Mouse (Mus musculus) adrenal gland (tissue): Measurements from ENCODE around the gene Dmtf1.

Source experiments
- intact Hi-C: fragments of 180-260 bp; cut with DNase I; formaldehyde crosslinking; loops from one replicate; pipeline ENCODE4 v1.15.1; 2025

Gene Dmtf1

DNA sequence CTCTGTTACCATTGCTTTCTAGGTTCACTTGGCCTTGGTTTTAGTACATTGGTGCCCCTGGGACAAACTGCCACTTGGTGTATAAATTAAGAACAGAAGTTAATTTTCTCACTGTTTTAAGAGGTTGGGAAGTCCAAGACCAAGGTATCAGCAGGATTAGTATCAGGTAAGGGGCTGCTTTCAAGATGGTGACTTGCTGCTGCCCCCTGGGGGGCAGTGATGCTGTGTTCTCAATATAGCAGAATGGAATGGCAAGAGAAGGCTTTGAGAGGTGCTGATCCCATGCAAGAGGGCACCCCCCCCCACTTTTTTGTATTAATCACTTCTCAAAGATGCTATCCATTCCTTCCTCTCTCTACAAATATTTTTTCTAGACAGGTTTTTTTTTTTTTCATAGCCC, 52.0 kb downstream of the Dmtf1 start:
- intact Hi-C loops: no loop called here

DNA sequence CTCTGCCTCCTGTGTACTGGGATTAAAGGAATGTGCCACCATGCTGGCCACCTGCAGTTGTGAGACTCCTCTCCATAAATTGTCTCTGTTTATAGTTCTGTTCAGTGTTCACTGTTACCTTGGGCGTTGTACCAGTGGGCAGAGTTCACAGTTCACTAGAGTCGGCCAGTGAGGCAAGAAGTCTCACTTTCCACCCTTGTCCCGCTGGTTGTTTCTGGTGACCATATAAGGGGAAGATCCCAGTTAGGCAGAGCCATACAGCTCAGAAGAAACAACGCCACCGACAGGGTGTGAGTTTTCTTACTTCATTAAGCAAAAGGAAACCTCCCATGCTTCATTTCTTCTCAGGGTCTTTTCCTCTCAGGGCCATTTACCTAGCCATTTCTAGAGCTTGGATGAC, 53.1 kb downstream of the Dmtf1 start:
- intact Hi-C loops: no loop called here

DNA sequence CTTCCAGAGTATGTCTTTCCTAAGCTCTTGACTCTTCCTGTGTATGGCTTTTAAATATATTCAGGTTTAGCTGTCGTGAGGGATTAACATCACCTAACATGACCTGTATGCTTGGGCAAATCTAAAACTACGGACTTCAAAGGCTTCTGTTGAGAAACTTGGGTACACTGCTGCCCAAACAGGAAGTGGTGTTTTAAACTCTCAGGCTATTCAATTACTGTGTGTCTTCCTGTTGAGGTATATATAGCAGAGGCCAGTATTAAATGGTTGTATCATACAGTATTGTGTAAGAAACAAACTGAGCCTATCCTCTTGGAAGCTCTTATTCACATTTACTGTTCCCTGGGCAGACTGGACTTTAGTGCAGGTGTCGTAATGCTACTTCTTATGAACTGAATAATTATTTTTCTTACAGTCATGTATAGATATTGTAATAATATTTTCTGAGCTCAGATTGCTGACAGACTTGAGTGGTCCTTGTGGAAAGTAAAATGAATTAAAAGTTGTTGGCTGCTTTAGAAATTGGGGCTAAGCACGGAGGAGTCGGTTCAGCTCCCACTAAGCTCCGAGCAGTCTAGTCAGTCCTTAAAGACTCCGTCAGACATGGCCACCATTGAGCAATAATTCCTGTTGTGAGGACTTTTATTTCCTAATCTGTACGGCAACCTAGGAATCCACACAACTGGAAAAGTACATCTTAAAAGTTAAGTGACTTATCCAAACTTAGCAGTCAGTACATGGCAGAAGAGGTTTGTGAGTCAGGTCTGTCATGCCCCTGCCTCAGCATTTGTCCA, 54.1 kb downstream of the Dmtf1 start:
- intact Hi-C loops: no loop called here

DNA sequence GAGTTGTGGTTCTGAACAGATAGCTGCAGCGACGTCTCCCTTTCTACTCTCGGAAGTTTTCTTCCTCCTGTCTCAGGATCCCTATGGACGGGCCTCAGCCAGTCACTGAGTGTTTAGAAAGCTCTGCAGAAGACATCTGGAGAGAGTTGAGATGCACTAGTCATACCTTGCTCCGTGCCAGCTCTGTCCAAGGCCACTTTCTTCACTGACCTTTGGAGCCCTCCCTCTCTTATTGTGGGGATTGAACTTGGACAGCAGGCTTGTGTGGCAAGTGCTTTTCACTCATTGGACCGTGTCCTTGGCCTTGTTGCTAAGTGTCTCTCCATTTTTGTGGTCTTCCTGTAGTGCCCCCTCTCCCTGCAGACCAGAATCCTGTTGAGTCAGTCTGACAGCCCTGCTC, 54.8 kb downstream of the Dmtf1 start:
- intact Hi-C loops: no loop called here

DNA sequence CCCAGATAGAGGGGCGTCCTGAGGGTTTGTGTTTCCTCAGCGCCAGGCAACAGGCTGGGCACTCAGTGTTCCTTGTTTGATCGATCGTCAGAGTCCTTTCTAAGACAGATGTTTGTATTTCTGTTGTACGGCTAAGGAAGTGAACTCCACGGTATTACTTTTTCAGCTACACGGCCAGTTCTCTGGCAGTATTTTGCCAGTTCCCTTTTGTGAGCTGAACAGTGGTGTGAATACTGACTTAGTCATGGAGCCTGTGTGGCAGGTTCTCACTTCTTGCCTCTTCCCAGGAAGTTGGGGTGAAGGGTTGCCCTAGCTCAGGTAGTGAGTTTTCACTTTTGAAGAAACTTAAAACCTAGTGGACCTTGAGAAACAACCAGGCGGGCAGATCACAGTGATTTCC, 57.6 kb downstream of the Dmtf1 start:
- intact Hi-C loops: no loop called here

DNA sequence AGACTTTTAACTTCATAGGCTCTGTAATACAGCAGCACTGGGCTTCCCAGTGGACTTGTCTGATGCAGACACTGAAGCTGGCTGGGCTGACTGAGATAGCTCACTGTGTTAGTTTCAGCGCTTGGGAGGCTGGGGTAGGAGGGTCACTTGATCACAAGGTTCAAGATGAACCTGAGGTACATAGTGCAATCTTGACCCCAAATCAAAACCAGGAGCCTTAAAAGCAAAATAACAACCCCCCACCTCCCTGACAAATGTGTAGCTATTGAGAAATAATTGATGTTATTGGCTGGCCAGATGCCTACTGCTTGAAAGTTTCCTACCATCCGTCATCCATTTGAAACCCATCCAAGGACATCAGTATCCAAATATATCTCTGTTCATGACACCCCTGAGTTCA, 58.9 kb downstream of the Dmtf1 start:
- intact Hi-C loops: no loop called here

DNA sequence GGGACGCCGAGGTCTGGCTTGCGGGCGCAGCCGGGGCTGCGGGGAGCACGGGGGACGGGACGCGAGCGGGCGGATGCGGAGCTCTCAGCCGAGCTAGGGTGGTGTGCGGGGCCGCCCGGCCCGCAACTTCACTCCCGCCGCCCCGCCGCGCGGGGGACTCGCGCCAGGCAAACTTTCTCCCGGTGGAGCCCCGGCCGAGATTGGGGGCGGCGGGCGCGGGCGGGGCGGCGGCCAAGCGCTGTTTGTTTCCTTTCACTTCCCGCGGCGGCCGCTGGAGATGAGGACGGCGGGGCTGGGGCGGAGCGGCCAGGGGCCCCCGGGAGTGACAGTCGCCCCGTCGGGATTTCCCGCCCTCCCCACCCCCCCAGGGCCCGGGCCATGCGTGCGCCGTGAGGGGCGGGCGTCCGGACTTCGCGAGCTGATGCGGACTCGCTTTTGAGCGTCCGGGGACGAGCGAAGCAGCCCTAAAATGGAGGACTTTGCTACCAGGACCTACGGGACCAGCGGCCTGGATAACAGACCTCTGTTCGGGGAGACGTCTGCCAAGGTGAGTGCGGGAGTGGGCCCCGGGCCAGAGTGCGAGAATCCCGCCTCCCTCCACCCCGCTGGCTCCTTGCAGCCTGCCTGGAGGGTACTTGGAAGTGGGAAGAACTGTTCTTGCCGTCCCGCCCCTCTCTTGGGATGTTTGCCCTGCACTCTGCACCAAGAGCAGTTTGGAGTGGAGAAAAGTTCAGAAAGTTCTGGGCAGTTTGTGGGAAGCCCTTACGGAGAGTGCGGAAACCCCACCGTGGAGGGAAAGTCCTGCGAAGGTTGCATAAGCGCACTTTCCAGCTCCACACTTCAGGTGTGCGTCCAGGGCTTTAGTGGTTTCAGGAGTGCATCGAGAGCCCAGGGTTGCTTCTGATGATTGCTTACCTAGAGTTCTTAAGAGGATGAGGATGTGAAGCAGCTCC, 60.5 kb downstream of the Dmtf1 start:
- intact Hi-C loops: no loop called here

DNA sequence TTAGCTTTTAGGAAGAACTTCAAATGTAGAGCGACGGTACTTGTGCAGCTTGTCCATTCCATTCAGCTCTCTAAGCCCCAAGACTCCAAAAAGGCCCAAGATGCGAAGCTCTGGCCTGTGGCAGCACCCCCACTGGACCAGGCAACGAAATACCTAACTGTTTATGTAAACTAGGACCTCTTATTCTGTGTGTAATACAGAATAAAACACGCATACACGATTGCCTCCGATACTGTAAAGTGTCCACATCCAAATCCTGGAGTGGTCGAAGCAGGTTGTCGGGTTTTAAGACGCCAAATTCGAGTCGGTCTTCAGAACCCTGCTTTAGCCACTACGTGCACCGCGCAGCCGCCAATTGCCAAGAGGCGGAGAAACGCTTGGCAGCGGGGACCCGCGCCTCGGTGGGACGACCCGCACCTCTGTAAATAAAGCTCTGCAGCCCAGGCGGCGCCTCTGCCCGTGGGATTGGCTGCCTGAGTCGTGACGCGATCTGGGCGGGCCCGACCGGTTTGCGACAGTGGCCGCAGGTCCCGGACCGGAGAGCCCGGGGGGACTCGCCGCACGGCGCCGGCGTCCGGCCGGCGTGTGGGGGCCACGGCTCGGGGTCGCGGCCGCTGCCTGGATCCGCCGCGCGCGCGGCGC, 61.2 kb downstream of the Dmtf1 start, which contains the start of gene Tmem243:
TSS of gene Tmem243 (plus strand) at position 462 of the 642 bp plus-strand sequence.
- intact Hi-C loops: no loop called here

DNA sequence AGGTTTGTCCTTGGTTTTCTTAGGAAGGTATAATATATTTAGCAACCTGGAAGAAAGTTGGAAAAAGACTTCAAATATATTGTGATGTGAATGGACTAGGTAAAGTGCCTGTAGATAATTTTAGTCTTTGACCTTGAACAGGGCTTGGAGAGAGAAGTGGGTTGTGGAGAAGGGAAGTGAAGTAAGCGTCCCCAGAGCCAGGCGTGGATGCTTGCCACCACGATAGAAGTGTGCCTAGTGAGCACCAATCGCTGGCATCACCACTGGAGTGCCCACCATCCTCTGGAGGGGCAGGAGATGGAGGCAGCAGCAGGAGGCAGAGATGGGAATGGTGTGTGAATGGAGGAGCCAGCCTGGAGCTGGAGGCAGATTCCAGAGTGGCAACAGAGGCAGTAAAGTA, 68.1 kb downstream of the Dmtf1 start:
- intact Hi-C loops: no loop called here

DNA sequence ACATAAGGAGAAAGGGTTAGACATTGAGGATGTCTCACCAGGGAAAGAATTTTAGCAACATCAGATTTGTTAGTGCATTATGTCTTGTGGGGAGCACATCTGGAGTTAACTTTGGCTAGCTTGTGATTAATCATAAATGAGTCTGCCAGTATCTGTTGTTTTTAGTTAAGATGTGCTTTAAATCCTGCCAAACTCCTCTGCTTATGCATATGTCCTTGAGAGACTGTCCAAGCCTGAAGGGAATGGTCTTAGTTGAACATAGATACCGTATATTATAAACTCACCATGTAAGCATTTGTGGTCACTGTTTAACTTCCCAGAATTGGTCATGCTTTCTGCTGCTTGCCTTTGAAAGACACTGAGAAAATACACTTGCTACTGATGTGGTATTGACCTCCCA, 68.9 kb downstream of the Dmtf1 start:
- intact Hi-C loops: no loop called here

DNA sequence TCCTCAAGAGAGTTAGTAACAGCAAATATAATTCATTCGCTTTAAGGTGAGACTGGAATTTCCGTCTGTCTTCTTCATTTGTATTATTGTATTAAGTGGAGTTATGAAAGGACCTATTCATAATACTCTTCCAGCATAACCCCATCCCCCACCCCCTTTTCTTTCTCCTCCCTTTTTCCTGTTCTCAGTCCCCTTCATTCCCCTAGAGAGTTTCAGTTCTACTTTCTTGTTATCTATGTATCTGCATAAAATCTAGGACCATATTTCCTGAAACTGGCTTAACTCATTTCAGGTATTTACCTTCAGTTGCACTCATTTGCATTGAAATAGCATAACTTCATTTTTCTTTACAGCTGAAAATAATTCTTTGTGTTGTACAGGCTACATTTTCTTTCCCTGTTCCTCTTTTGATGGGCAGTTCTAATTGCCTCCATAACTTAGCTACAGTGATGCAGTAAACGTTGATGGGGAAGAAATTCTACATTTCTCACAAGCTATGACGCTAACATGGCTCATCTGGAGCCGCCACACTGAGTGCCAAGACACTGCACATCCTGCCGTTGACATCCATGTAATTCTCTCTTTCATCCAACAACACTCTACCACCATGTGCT, 71.0 kb downstream of the Dmtf1 start:
- intact Hi-C loops: no loop called here

DNA sequence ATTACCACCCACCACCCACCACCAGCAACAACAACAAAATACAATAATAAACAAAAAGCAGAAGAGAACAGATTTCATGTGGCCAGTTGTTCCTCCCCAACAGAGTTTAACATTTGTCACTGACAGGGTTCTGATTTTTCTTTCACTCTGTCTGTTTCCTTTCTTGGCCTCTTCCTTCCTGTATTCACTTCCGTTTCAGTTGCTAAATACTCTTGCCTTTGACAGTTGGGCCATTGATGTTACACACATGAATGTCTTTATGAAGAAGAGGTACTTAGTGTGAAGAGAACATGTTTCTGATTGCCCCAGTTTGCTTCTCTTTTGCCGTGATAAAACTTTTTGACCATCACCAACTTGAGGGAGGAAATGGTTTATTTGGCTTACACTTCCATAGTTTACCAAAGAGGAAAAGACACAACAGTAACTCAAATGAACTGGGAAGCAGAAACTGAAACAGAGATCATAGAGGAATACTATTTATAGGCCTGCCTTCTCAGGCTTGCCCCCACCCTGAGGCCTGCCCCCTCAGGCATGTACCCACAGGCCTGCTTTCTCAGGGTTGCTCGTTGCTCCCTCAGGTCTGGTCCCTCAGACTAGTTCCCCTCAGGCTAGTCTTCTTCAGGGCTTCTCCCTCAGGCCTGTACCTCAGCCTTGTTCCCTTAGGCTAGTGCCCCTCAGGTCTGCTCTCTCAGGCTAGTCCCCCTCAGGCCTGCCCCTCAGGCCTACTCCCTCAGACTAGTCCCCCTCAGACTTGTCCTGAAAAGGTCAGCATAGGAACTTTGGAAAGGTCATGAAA, 74.5 kb downstream of the Dmtf1 start:
- intact Hi-C loops: no loop called here

DNA sequence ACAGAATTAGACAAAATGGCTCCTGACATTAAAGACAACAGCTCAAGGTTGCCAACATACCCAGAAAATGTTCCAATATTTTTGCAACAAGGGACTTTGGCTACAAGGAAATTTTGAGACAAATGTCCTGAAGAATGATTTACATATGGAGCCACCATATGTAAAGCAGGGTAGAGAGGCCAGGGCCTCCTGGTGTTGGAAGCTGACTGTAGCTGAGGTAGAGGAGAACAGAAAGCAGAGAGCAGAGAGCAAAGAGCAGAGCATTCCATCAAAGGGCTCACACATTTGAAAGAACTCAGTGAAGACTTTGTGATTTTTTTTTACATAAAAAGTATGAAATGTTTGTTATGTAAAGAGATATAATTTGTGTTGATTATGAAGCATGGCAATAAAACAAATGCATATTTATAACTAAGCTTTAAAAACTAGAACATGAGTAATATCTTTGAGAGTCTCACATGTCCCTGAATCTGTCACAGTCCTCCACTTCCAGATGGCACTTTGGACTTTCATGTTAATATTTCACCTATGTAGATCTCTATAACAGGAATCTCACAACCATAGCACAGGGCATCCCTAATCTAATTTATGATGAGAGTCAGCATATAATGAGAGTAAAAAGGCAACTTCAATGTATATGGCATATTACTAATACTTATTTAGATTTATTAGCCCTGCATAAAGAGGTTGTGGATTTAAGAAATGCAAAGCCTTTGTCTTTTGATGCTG, 81.6 kb downstream of the Dmtf1 start:
- intact Hi-C loops: no loop called here

DNA sequence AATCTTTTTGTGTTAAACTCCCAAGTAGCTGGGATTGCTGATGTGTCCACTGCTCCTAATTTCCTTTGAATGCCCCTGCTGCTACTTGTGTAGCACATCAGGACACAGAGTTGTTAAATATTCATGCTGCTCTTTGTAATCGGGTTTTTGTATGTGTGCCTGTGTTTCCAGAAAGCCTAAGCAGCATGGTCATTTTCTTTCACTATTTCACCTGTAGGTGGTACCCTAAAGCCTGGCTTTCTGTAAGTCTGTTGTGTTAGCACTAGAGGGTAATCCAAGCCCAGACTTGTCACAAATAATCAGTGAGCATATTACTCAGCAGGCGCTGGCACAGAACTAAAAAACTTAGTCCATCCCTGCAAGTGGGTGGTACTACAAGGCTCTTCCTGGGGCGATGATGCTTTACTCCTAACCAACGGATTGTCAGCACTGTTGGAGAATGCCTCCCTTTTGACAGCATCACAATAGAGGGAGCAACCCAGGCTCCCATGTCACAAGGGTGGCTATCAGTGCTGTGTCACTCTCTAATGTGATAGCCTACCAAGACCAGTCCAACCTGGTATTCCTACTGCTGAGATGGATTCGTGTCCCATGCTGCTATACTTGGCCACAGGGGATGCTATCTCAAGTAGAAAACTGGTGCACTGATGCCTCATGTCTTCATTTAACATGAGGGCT, 88.3 kb downstream of the Dmtf1 start:
- intact Hi-C loops: no loop called here

DNA sequence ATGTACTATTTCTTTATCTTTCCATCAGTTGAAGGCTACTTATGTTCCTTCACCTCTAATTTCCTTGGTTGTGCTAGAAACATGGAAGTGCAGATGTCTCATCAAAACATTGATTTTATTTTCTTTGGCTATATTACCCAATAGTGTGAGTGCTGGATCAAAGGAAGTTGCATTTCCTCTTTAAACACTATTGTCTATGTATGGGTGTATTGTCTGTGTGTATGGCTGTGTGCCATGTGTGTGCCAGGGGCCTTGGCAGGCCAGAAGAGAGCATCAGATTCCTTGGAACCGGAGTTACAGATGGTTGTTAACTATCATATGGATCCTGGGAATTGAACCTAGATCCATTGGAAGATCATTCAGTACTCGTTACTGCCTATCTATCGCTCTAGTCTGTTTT, 90.2 kb downstream of the Dmtf1 start:
- intact Hi-C loops: no loop called here

DNA sequence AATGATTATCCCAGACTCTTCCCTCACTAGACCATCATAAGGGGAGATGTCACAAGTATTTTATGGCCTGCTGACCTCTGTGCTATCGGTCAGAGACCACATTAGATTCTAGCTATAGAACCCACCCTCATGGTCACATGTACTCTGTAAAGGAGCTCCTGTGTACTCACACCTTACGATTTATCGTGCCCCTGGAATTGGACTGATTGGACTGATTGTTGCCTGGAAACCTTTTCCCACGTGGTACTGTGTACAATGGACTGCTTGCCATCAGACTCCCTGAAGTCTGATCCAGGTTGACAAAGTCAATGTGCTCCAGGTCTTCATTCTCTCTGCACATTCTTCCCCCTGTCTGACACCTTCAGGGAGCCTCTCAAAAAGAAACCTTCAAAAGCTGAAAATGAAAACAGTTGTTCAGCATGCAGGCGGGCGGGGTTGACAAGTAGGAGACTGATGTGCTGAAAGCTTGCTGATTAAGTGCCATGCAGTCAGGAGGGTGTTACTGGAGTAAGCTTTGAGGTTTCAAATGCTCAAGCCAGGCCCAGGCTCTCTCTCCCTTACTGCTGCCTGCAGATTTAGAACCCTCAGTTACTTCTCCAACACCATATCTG, 91.9 kb downstream of the Dmtf1 start:
- intact Hi-C loops: loop anchor here (10.0 kb wide), 2 partner anchors 45 to 355 kb away; no protein-coding TSS in a partner anchor

DNA sequence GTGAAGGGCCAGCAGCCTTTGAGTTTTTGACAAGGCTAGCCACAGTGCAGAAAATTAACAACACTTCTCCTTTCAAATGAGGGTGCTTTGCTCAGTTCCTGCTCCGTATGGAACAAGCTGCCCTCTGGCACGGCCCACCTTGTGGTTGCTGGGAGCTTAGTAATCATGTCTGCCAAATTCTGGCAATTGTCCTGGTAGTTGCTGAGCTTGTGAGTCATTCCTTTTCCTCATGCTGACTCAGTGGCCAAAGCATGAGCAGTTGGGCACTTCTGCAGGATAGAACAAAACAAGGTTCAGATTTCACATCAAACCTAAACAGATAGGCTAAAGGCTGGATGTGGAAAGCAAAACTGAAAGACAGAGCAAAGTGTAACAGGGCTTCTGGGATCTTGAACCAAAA, 92.7 kb downstream of the Dmtf1 start:
- intact Hi-C loops: loop anchor here (10.0 kb wide), 2 partner anchors 46 to 356 kb away; no protein-coding TSS in a partner anchor
